Comparison of ENCODE assay signal across 11 mouse cellular contexts in genomic region chr19:9055153-9055552, GRCm38 (mm10). TPM values are rescaled to one million over a fixed set of nuclear protein-coding genes. Genes with fewer than 3 reads are reported as not detected.
DNase-seq lines count a peak whose midpoint lies in the region; ATAC-seq lines count a peak whose summit lies in the region.
"Had no signal": no experiment of that assay in that cellular context is flagged by ENCODE, and none has a peak within 500 bp of the region (broad histone marks: within the 10 kb centered on the region; RNA-seq: fewer than 3 reads in every experiment).

No protein-coding gene starts in this region.

- no peaks in the 10 kb centered on the region for H3K36me3 ChIP-seq in intestine, embryonic 16.5 days (ENCODE audit: control insufficient read depth, insufficient read depth, low read length)
- H3K36me3 ChIP-seq in intestine, embryonic 15.5 days, result no peaks in the 10 kb centered on the region
- no peaks in the 10 kb centered on the region for H3K36me3 ChIP-seq in hindbrain, embryonic 16.5 days (ENCODE audit: control insufficient read depth, insufficient read depth, low read length)
- no peaks in the 10 kb centered on the region for H3K36me3 ChIP-seq in midbrain, embryonic 13.5 days
- H3K36me3 ChIP-seq: heart, embryonic 15.5 days; liver, embryonic 13.5 days had no signal

- 22% methylated on average over 2 of the region's 2 CpGs for WGBS in intestine, embryonic 16.5 days
- WGBS in intestine, embryonic 15.5 days, result 33% methylated on average over 2 of the region's 2 CpGs
- WGBS in hindbrain, embryonic 16.5 days, result 25% methylated on average over 2 of the region's 2 CpGs
- WGBS in midbrain, embryonic 13.5 days, result 34% methylated on average over 2 of the region's 2 CpGs

- H3K4me1 ChIP-seq in intestine, embryonic 16.5 days (ENCODE audit: control insufficient read depth, insufficient read depth, low read length), result peaks cover 11% of the 10 kb centered on the region
- peaks cover 10% of the 10 kb centered on the region; the same call in 1 of the 2 replicates for H3K4me1 ChIP-seq in intestine, embryonic 15.5 days (replicated peaks)
- no peaks in the 10 kb centered on the region for H3K4me1 ChIP-seq in hindbrain, embryonic 16.5 days (ENCODE audit: control insufficient read depth, insufficient read depth, low read depth, low read length)
- H3K4me1 ChIP-seq in midbrain, embryonic 13.5 days (replicated peaks), result no peaks in the 10 kb centered on the region

- H3K9me3 ChIP-seq in intestine, embryonic 16.5 days (ENCODE audit: control insufficient read depth, low read length), result no peaks in the 10 kb centered on the region
- H3K9me3 ChIP-seq in intestine, embryonic 15.5 days, result no peaks in the 10 kb centered on the region
- no peaks in the 10 kb centered on the region for H3K9me3 ChIP-seq in hindbrain, embryonic 16.5 days (ENCODE audit: control insufficient read depth, low read length)
- no peaks in the 10 kb centered on the region for H3K9me3 ChIP-seq in midbrain, embryonic 13.5 days
- H3K9me3 ChIP-seq: heart, embryonic 15.5 days; liver, embryonic 13.5 days had no signal

- no peaks in the 10 kb centered on the region for H3K27me3 ChIP-seq in intestine, embryonic 16.5 days (replicated peaks; ENCODE audit: control insufficient read depth, insufficient read depth, low read length)
- no peaks in the 10 kb centered on the region for H3K27me3 ChIP-seq in intestine, embryonic 15.5 days (replicated peaks)
- H3K27me3 ChIP-seq in hindbrain, embryonic 16.5 days (replicated peaks; ENCODE audit: control insufficient read depth, insufficient read depth, low read length), result no peaks in the 10 kb centered on the region
- H3K27me3 ChIP-seq in midbrain, embryonic 13.5 days, result no peaks in the 10 kb centered on the region
- H3K27me3 ChIP-seq: heart, embryonic 15.5 days; liver, embryonic 13.5 days had no signal

- 0 out of 2 replicates have a peak, but pooled peaks have one; percentile 19 for ATAC-seq in intestine, embryonic 16.5 days
- ATAC-seq in intestine, embryonic 15.5 days, result no peak
- ATAC-seq in CD4-positive, CD25-positive, alpha-beta regulatory T cell, adult 4 months, result peak; percentile 80
- peak; percentile 71 for ATAC-seq in megakaryocyte progenitor cell, adult 5-6 weeks (replicated peaks; ENCODE audit: poor library complexity)
- ATAC-seq in cerebellum, adult (ENCODE audit: insufficient number of reproducible peaks, low FRiP score, low TSS enrichment), result no peak
- ATAC-seq in hindbrain, embryonic 16.5 days, result no peak
- ATAC-seq in midbrain, embryonic 13.5 days, result no peak

- no peak overlapping the region for H3K4me2 ChIP-seq in intestine, embryonic 16.5 days (ENCODE audit: low read depth, low read length)
- H3K4me2 ChIP-seq in intestine, embryonic 15.5 days (replicated peaks), result no peak overlapping the region
- no peak overlapping the region for H3K4me2 ChIP-seq in hindbrain, embryonic 16.5 days (ENCODE audit: low read length)
- H3K4me2 ChIP-seq in midbrain, embryonic 13.5 days (replicated peaks), result no peak overlapping the region
- H3K4me2 ChIP-seq: heart, embryonic 15.5 days; liver, embryonic 13.5 days had no signal

- H3K4me3 ChIP-seq in intestine, embryonic 16.5 days (ENCODE audit: low read length), result no peak overlapping the region
- H3K4me3 ChIP-seq in intestine, embryonic 15.5 days (replicated peaks), result no peak overlapping the region
- no peak overlapping the region for H3K4me3 ChIP-seq in hindbrain, embryonic 16.5 days (ENCODE audit: low read length)
- no peak overlapping the region for H3K4me3 ChIP-seq in midbrain, embryonic 13.5 days (replicated peaks)
- H3K4me3 ChIP-seq: heart, embryonic 15.5 days; liver, embryonic 13.5 days had no signal

- no peak overlapping the region for H3K9ac ChIP-seq in intestine, embryonic 16.5 days (ENCODE audit: low read depth, low read length)
- no peak overlapping the region for H3K9ac ChIP-seq in intestine, embryonic 15.5 days
- no peak overlapping the region for H3K9ac ChIP-seq in hindbrain, embryonic 16.5 days (ENCODE audit: low read depth, low read length)
- H3K9ac ChIP-seq in midbrain, embryonic 13.5 days (replicated peaks), result no peak overlapping the region
- H3K9ac ChIP-seq: heart, embryonic 15.5 days; liver, embryonic 13.5 days had no signal

- peak; percentile 55 for DNase-seq in brain, adult 2 months (ENCODE audit: low read depth, low spot score)
- DNase-seq: adrenal gland, adult 8-10 months; liver, embryonic 13.5 days had no signal

- H3K27ac ChIP-seq in intestine, embryonic 16.5 days (ENCODE audit: low read length), result no peak overlapping the region
- no peak overlapping the region for H3K27ac ChIP-seq in intestine, embryonic 15.5 days
- H3K27ac ChIP-seq in hindbrain, embryonic 16.5 days (ENCODE audit: low read depth, low read length), result no peak overlapping the region
- H3K27ac ChIP-seq in midbrain, embryonic 13.5 days, result no peak overlapping the region
- H3K27ac ChIP-seq: heart, embryonic 15.5 days; liver, embryonic 13.5 days had no signal

RNA-seq across cellular contexts. Expression of gene Scgb1a1, which starts 32.6 kb away (rescaled TPM):
- polyA plus RNA-seq in intestine, embryonic 16.5 days (2015; fragmentation: Nextera tagmentation; extraction: Ambion mirVana), result not detected in 2 replicates
- polyA plus RNA-seq in intestine, embryonic 15.5 days (2015; fragmentation: Nextera tagmentation; extraction: Ambion mirVana), result not detected in 2 replicates
- polyA plus RNA-seq in CD4-positive, CD25-positive, alpha-beta regulatory T cell, adult 4 months (2017; shearing (Covaris generic)), result not detected
- not detected in 2 replicates for total RNA-seq in megakaryocyte progenitor cell, adult 5-6 weeks (2015)
- not detected in 2 replicates for total RNA-seq in megakaryocyte progenitor cell, adult 5-6 weeks (2017)
- polyA plus RNA-seq in hindbrain, embryonic 16.5 days (2015; fragmentation: Nextera tagmentation; extraction: Ambion mirVana), result not detected in 2 replicates
- not detected in 2 replicates for polyA plus RNA-seq in midbrain, embryonic 13.5 days (2015; fragmentation: Nextera tagmentation; extraction: Ambion mirVana)
- polyA plus RNA-seq: liver, embryonic 13.5 days had no signal

Comparison
In these comparisons a context has a peak if more than half of its experiments do, and no peak if none do; other contexts are left out.
1. ATAC-seq: peak in intestine, embryonic 16.5 days (single experiment), CD4-positive, CD25-positive, alpha-beta regulatory T cell, adult 4 months (single experiment) and megakaryocyte progenitor cell, adult 5-6 weeks (single experiment); none in intestine, embryonic 15.5 days (single experiment), cerebellum, adult (single experiment), hindbrain, embryonic 16.5 days (single experiment) and midbrain, embryonic 13.5 days (single experiment).